Mouse (Mus musculus) intestine, embryonic 16.5 days (tissue): Measurements from ENCODE around the gene Trp53bp1. TPM values are rescaled to one million over a fixed set of nuclear protein-coding genes. Genes with fewer than 3 reads are reported as not detected.

Experiments used
- ATAC-seq: fragments of 200-750 bp; cut with Nextera tagmentation; 2 replicates; pipeline ENCODE4 v1.8.0; 2017; ENCODE audit warnings: moderate TSS enrichment, moderate library complexity
- H3K27ac ChIP-seq: fragments of 300-500 bp; sonication (generic); 2 replicates; pipeline ENCODE4 v1.5.1; 2014; ENCODE audit warnings: mild to moderate bottlenecking, low read length
- H3K27me3 ChIP-seq: fragments of 300-500 bp; sonication (generic); replicated peaks from 2 replicates; pipeline ENCODE4 v1.6.1; 2014; ENCODE audit warnings: low read length, control low read depth, mixed read lengths; ENCODE audit not compliant: control insufficient read depth, insufficient read depth
- H3K36me3 ChIP-seq: fragments of 300-500 bp; sonication (generic); 2 replicates; pipeline ENCODE4 v1.6.1; 2014; ENCODE audit warnings: low read length, control low read depth; ENCODE audit not compliant: control insufficient read depth, insufficient read depth
- H3K4me1 ChIP-seq: fragments of 300-500 bp; sonication (generic); 2 replicates; pipeline ENCODE4 v1.6.1; 2014; ENCODE audit warnings: low read length, control low read depth, mixed read lengths; ENCODE audit not compliant: control insufficient read depth, insufficient read depth
- H3K4me2 ChIP-seq: fragments of 300-500 bp; sonication (generic); 2 replicates; pipeline ENCODE4 v1.6.1; 2014; ENCODE audit warnings: low read depth, low read length, control low read depth
- H3K4me3 ChIP-seq: fragments of 300-500 bp; sonication (generic); 2 replicates; pipeline ENCODE4 v1.5.1; 2014; ENCODE audit warnings: mild to moderate bottlenecking, low read length
- H3K9ac ChIP-seq: fragments of 300-500 bp; sonication (generic); 2 replicates; pipeline ENCODE4 v1.6.1; 2014; ENCODE audit warnings: low read depth, low read length
- H3K9me3 ChIP-seq: fragments of 300-500 bp; sonication (generic); 2 replicates; pipeline ENCODE4 v1.6.1; 2016; ENCODE audit warnings: low read length, control low read depth; ENCODE audit not compliant: control insufficient read depth
- WGBS: fragments of 180-500 bp; shearing (Covaris S2); extraction: QIAGEN DNeasy Blood & Tissue Kit; methylation state at CpG from one replicate; pipeline ENCODE4 v1.1.7; 2014; 5-methylcytosine and 5-hydroxymethylcytosine counted together
- polyA plus RNA-seq: library from polyadenylated mRNA; unstranded; fragments of >200 nt; fragmentation: Nextera tagmentation; extraction: Ambion mirVana; gene quantifications from 2 replicates; pipeline ENCODE4 v1.2.1, GENCODE M21; 2015

Trp53bp1 gene
- polyA plus RNA-seq, 1 experiment from 2014 or later: 31.0 TPM

- no peaks in the 10 kb centered on the region for H3K9me3 ChIP-seq
- ATAC-seq: no peak
- no peak overlapping the region for H3K27ac ChIP-seq
- no peaks in the 10 kb centered on the region for H3K4me1 ChIP-seq
- 0 out of 2 replicates have a peak, but pooled peaks cover 6% of the 10 kb centered on the region for H3K36me3 ChIP-seq
- no peak overlapping the region for H3K9ac ChIP-seq
- no peak overlapping the region for H3K4me3 ChIP-seq
- no peak overlapping the region for H3K4me2 ChIP-seq
- H3K27me3 ChIP-seq: no peaks in the 10 kb centered on the region
These were observed 52.0 kb downstream of the Trp53bp1 start for GRCm38 (mm10) chr2:121219177-121219576.

GRCm38 (mm10) chr2:121214491-121214890 is 56.7 kb downstream of the Trp53bp1 start:
- 84% methylated on average over 3 of the region's 3 CpGs for WGBS
- H3K4me3 ChIP-seq: no peak overlapping the region

GRCm38 (mm10) chr2:121206541-121206940 is 64.7 kb downstream of the Trp53bp1 start:
- no peaks in the 10 kb centered on the region for H3K4me1 ChIP-seq
- H3K27ac ChIP-seq: no peak overlapping the region
- 0 out of 2 replicates have a peak, but pooled peaks cover 17% of the 10 kb centered on the region for H3K36me3 ChIP-seq
- no peak overlapping the region for H3K4me3 ChIP-seq
- 86% methylated on average over 3 of the region's 3 CpGs for WGBS
- no peaks in the 10 kb centered on the region for H3K9me3 ChIP-seq
- no peak overlapping the region for H3K4me2 ChIP-seq
- no peak for ATAC-seq
- H3K9ac ChIP-seq: no peak overlapping the region
- H3K27me3 ChIP-seq: no peaks in the 10 kb centered on the region

More at GRCm38 (mm10) chr2:121214491-121214890, 56.7 kb downstream of the Trp53bp1 start:
- Histone ChIP-seq H3K4me1 (no peaks in the 10 kb centered on the region), H3K27ac (no peak overlapping the region), H3K9ac (no peak overlapping the region), H3K4me2 (no peak overlapping the region), H3K27me3 (no peaks in the 10 kb centered on the region), H3K9me3 (no peaks in the 10 kb centered on the region), H3K36me3 (0 out of 2 replicates have a peak, but pooled peaks cover 6% of the 10 kb centered on the region)
- ATAC-seq: no peak

- H3K9ac ChIP-seq: no peak overlapping the region
- no peak overlapping the region for H3K27ac ChIP-seq
- no peaks in the 10 kb centered on the region for H3K27me3 ChIP-seq
- H3K4me1 ChIP-seq: no peaks in the 10 kb centered on the region
- 0 out of 2 replicates have a peak, but pooled peaks cover 17% of the 10 kb centered on the region for H3K36me3 ChIP-seq
- no peak overlapping the region for H3K4me3 ChIP-seq
- WGBS: 95% methylated on average over 17 of the region's 17 CpGs
- no peak for ATAC-seq
- H3K4me2 ChIP-seq: no peak overlapping the region
- H3K9me3 ChIP-seq: no peaks in the 10 kb centered on the region
These were observed 66.9 kb downstream of the Trp53bp1 start for GRCm38 (mm10) chr2:121204276-121204675.

GRCm38 (mm10) chr2:121195466-121195865 is 75.7 kb downstream of the Trp53bp1 start:
- Histone ChIP-seq H3K9me3 (no peaks in the 10 kb centered on the region), H3K9ac (no peak overlapping the region), H3K27ac (no peak overlapping the region), H3K36me3 (peaks cover 13% of the 10 kb centered on the region), H3K4me3 (no peak overlapping the region), H3K27me3 (no peaks in the 10 kb centered on the region), H3K4me1 (no peaks in the 10 kb centered on the region), H3K4me2 (no peak overlapping the region)
- no peak for ATAC-seq
- WGBS: 90% methylated on average over 9 of the region's 9 CpGs

GRCm38 (mm10) chr2:121188530-121188929 is 82.7 kb downstream of the Trp53bp1 start:
- 76% methylated on average over 1 of the region's 1 CpGs for WGBS
- Histone ChIP-seq H3K27me3 (no peaks in the 10 kb centered on the region), H3K9ac (no peak overlapping the region), H3K9me3 (no peaks in the 10 kb centered on the region), H3K27ac (no peak overlapping the region), H3K4me1 (no peaks in the 10 kb centered on the region), H3K4me2 (no peak overlapping the region), H3K36me3 (peaks cover 7% of the 10 kb centered on the region), H3K4me3 (no peak overlapping the region)
- ATAC-seq: no peak

- WGBS: 96% methylated on average over 7 of the region's 7 CpGs
- Histone ChIP-seq H3K4me3 (no peak overlapping the region), H3K27me3 (no peaks in the 10 kb centered on the region), H3K4me2 (no peak overlapping the region), H3K36me3 (no peaks in the 10 kb centered on the region; the same call in none of the 2 replicates), H3K4me1 (no peaks in the 10 kb centered on the region), H3K9ac (no peak overlapping the region), H3K27ac (no peak overlapping the region), H3K9me3 (no peaks in the 10 kb centered on the region)
- no peak for ATAC-seq
These were observed 87.1 kb downstream of the Trp53bp1 start for GRCm38 (mm10) chr2:121184142-121184541.

GRCm38 (mm10) chr2:121183431-121183830 is 87.8 kb downstream of the Trp53bp1 start:
- peaks cover 2% of the 10 kb centered on the region for H3K36me3 ChIP-seq

GRCm38 (mm10) chr2:121178828-121179479 is 92.3 kb downstream of the Trp53bp1 start:
- 95% methylated on average over 3 of the region's 3 CpGs for WGBS
- Histone ChIP-seq H3K4me1 (no peaks in the 10 kb centered on the region), H3K9me3 (no peaks in the 10 kb centered on the region), H3K4me2 (no peak overlapping the region), H3K27ac (no peak overlapping the region), H3K4me3 (no peak overlapping the region), H3K9ac (no peak overlapping the region), H3K27me3 (no peaks in the 10 kb centered on the region), H3K36me3 (peaks cover 15% of the 10 kb centered on the region)
- ATAC-seq: no peak

More at GRCm38 (mm10) chr2:121183431-121183830, 87.8 kb downstream of the Trp53bp1 start:
- 80% methylated on average over 5 of the region's 5 CpGs for WGBS
- Histone ChIP-seq H3K27me3 (no peaks in the 10 kb centered on the region), H3K4me2 (no peak overlapping the region), H3K27ac (no peak overlapping the region), H3K9ac (no peak overlapping the region), H3K4me3 (no peak overlapping the region), H3K4me1 (no peaks in the 10 kb centered on the region), H3K9me3 (no peaks in the 10 kb centered on the region)
- no peak for ATAC-seq
